Mouse (Mus musculus): ENCODE measurements around the gene Acot9.

Gene Acot9

DNA sequence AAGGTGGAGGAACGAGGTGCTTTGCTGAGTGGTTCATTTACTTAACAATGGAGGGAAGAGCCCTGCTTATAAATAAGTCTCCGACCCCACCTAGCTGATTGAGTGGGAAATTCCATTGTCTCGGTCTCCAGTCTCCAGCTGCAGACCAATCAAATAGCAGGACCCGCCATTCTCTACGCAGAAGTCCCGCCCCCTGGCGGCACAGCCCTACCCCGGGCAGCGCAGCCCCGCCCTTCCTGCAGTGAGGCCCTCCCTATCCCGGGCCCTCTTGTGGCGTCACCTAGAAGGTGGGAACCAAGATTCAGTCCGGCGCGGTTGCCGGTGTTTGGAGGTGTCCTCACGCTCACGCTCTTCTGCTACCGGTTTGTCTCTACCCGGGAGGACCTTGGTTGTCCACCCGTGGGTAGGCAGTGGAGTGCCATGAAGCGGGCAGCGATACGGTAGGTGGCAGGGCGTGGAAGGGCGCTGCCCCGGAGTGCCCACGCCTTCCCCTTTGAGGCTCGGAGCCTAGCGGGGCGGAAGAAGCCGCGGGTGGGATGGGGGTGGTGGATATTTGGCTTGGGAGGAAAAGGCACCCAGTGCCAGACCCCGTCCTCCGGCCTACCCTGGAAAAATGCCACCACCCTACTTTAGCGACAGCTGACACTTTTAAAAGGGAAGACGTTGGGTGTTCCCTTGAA, at the start of gene Acot9:
TSS of gene Acot9 (plus strand) at position 209 of the 680 bp plus-strand sequence.
- DNase-seq (ENCODE audit: low spot score in 2 of 2), result peak; percentile 87 to 93

DNA sequence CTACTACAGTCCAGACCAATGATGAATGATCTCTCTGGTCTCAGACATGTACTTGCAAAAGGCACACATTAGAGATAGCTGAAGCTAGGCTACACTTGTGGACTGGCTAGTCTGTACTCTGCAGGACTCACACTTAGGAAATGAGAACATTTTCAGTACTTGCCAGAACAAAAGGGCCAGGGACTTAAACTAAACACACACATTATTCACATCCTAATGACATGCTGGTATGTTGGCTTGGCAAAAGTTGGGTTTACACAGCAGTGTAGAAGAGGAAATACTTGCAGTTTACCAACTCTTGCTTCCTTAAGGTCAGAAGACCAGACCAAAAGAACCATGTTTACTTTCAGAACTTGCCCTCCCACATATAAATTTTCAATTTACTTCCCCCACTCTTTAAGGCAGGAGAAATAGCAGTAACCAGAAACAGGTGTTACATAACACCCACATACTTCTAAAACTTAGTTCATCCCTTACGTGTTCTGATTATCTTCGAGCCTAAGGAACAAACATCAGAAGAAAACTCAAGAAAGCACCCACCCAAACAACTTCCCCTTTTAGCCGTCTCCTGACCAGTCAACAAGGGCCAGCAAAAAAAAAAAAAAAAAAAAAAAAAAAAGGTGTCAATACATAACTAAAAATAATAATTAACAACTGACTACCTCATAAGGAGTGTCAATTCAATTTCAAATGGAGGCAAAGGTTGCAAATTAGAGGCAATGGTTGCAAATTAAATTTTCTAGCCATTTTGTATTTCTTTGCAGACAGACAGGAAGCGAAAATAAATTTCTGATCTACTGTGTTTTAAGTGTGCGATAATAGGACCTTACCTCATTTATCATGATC, 47.7 kb upstream of the Acot9 start:
- no peak for DNase-seq (ENCODE audit: low spot score in 2 of 2)

GRCm38 (mm10) chrX:155215501-155216248, 46.6 kb upstream of the Acot9 start:
- DNase-seq (ENCODE audit: low spot score in 2 of 2), result peak in 1 of 2 experiments; percentile 18

DNA sequence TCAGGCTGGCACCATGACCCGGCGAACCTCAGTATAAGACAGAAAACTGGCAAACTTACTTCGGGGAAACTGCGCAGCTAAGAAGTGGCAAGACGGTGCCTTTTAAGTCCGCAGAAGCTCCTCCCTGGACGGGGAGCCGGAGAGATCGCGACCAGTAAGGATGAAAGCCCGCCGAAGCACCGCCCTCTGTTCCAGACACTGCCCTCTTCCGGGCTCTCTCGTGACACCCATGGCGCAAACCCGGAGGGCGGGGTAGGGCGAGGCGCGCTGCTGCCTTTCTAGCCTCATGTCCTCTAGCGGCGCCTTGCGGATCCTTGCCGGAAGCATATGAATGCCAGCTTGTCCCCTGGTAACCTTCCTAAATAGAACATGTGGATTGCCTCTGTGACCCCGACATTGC, 46.0 kb upstream of the Acot9 start, which contains the start of gene Sat1:
TSS of gene Sat1 (minus strand) at position 179 of the 400 bp plus-strand sequence.
- DNase-seq (ENCODE audit: low spot score in 2 of 2), result peak; percentile 93 to 94

GRCm38 (mm10) chrX:155218277-155218676, 44.0 kb upstream of the Acot9 start:
- no peak for DNase-seq (ENCODE audit: low spot score in 2 of 2)

DNA sequence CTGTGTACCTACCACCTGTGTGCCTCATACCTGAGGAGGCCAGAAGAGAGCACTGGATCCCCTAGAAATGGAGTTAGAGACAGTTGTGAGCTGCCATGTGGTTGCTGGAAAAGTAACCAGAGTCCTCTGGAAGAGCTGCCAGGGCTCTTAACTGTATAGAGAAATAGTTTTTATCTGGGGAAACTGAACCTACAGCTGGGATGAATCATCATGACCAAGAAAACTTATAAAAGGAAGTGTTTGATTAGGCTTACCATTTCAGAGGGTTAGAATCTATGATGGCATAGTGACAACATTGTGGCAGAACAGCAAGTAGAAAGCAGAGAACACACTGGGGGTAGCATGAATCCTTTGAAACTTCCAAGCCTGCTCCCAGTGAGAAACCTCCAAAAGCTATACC, 5.4 kb upstream of the Acot9 start:
- no peak for DNase-seq (ENCODE audit: low spot score in 2 of 2)

GRCm38 (mm10) chrX:155262915-155263252, 641 bp downstream of the Acot9 start:
- DNase-seq (ENCODE audit: low spot score in 2 of 2), result no peak

- no peak for DNase-seq (ENCODE audit: low spot score in 2 of 2)
These were observed 16.2 kb downstream of the Acot9 start for GRCm38 (mm10) chrX:155278483-155278882.

- DNase-seq (ENCODE audit: low spot score in 2 of 2), result no peak
These were observed 18.3 kb downstream of the Acot9 start for GRCm38 (mm10) chrX:155280427-155281044.

DNA sequence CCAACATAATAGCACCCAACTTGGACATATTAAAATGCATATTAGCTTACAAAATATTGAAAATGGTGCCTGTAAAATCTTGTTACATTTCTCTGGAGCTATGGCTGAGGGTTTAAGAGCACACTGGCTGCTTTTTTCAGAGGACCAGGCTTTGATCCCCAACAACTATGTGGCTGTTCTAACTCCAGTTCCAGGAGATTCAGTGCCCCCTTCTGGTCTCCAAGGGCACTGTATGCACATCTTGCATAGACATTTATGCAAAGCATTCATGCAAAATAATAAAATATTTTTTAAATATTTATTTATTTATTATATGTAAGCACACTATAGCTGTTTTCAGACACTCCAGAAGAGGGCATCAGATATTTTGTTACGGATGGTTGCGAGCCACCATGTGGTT, 44.1 kb downstream of the Acot9 start:
- DNase-seq (ENCODE audit: low spot score in 2 of 2), result no peak

GRCm38 (mm10) chrX:155318005-155318404, 55.8 kb downstream of the Acot9 start:
- DNase-seq (ENCODE audit: low spot score in 2 of 2), result peak in 1 of 2 experiments; percentile 10

DNA sequence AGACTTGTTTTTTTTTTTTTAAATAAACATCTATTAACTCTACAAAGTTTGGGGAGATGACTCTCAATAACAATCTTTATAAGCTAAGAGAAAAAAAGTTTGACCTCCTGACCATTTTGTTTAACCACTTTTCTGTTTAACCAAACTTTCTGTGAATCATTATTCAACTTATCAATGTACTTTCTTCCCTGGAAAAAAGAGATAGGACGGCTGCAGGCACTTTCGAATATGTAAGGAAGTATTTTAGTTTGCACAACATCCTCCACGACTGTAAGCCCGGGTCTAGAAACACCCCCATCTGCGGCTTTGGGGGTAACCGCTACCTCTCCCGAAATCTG, 75.3 kb downstream of the Acot9 start:
- DNase-seq (ENCODE audit: low spot score in 2 of 2), result no peak

DNA sequence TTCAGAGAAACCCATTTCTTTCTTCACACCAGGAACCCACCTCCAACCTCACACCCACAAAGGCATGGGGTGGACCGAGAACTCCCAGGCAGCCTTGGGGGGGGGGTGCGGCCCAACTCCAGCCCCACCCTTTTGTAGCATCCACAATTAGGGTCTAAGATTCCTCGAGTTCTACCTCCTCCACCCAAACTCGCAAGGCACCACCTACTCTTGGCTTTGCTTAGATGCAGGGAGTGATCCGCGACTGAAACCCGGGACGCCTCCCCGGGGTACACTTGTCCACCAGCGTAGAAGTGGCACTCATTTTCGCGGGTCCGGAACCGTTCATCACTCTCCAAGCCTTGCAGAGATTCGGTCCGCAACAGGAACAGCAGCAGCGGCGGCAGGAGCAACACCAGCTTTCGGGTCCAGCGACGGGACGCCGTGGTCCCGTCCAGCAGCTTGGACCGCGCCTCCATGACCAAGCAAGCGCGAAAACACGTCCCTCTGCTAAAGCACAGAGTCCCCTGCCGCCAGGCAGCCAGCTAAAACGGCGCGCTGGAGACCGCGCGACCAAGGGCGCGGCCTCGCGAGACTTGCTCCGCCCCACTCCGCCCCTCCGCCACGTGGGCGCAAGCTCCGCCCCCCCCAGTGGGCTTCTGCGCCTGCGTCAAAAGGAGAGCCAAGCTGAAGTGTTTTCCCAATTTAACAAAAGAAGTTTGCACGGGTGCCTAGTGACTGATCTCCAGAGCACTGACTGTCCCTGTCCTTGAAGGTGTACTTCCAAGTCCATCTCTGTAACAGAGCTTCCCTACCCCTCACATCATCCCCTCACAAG, 75.9 kb downstream of the Acot9 start:
- peak; percentile 71 to 72 for DNase-seq (ENCODE audit: low spot score in 2 of 2)

- DNase-seq (ENCODE audit: low spot score in 2 of 2), result no peak
These were observed 78.4 kb downstream of the Acot9 start, which contains the start of gene Prdx4 for GRCm38 (mm10) chrX:155340654-155341053. Gene Prdx4 (minus strand): TSS chrX:155340754.

GRCm38 (mm10) chrX:155346249-155346648, 84.0 kb downstream of the Acot9 start:
- DNase-seq (ENCODE audit: low spot score in 2 of 2), result no peak
